Comparison of ENCODE assay signal across 16 mouse cellular contexts in the genomic region with DNA sequence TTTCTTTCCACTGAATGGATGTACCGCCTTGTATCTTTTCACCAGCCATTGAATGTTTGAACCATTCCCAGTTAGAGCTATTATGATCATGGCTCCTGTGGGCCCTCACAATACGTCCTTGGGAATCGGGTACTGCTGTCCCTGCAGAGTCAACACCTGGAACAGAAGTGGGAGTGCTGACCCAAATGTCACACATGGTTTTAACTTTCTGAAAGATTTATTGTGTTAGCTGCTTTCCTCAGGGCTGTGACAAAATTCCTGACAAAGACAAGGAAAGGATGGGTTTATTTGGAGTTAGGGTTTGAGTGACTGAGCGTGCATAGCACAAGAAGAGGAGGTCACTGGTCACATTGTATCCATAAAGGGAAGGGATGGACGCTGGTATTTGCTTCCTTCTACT.
"Had no signal": no experiment of that assay in that cellular context is flagged by ENCODE, and none has a peak within 500 bp of the region (broad histone marks: within the 10 kb centered on the region; RNA-seq: fewer than 3 reads in every experiment).

No protein-coding gene starts in this region.

- H3K4me3 ChIP-seq: neural tube, embryonic 13.5 days; neural tube, embryonic 15.5 days; stomach, embryonic 15.5 days had no signal

- H3K27me3 ChIP-seq: stomach, embryonic 15.5 days had no signal

- H3K4me1 ChIP-seq: stomach, embryonic 15.5 days had no signal

- H3K27ac ChIP-seq: neural tube, embryonic 13.5 days; neural tube, embryonic 15.5 days; stomach, embryonic 15.5 days; stomach, postnatal 0 days had no signal

- H3K4me2 ChIP-seq: neural tube, embryonic 13.5 days; neural tube, embryonic 15.5 days; stomach, embryonic 15.5 days had no signal

- H3K36me3 ChIP-seq: neural tube, embryonic 13.5 days; neural tube, embryonic 15.5 days; stomach, embryonic 15.5 days had no signal

- DNase-seq: retina, postnatal 1 day; right cerebral cortex, adult 18-20 months; right cerebral cortex, postnatal 14 days; right cerebral cortex, postnatal 25 days; right cerebral cortex, postnatal 4 days; spleen, adult 18-20 months; thymus, adult 18-20 months; thymus, adult 2 months; thymus, postnatal 14 days; thymus, postnatal 25 days; thymus, postnatal 36 days; thymus, postnatal 4 days had no signal

- H3K9me3 ChIP-seq: neural tube, embryonic 13.5 days; neural tube, embryonic 15.5 days; stomach, embryonic 15.5 days had no signal

- H3K9ac ChIP-seq: neural tube, embryonic 13.5 days; neural tube, embryonic 15.5 days; stomach, embryonic 15.5 days had no signal
